Mouse (Mus musculus) gastrocnemius, postnatal 25 days (tissue): ENCODE results near the gene Cops6. TPM values are rescaled to one million over a fixed set of nuclear protein-coding genes. Genes with fewer than 3 reads are reported as not detected.

Source experiments
- DNase-seq: peaks from one replicate; pipeline ENCODE4 v3.0.0; 2022
- microRNA-seq, 2 experiments: library from miRNA; unstranded; fragments of <30 nt; microRNA quantifications; one replicate each; pipeline ENCODE4 v1.2.0; 2021; ENCODE audit warnings: borderline replicate concordance in 2 of 2
- total RNA-seq, 2 experiments: library from RNA; stranded (reverse); gene quantifications; 1 replicate in 1 of 2; 2 replicates in 1 of 2; pipeline ENCODE4 v1.2.3; 2021

The Cops6 gene
- total RNA-seq, 2 experiments from 2014 or later: 93.9 to 95.7 TPM

- peak; percentile 72 for DNase-seq
Observed at GRCm38 (mm10) chr5:138187661-138188306, 26.9 kb downstream of the Cops6 start.

- DNase-seq: peak; percentile 81
Observed at GRCm38 (mm10) chr5:138193771-138194727, 33.2 kb downstream of the Cops6 start, which contains the start of gene Mblac1. Gene Mblac1, plus strand, starts transcription at chr5:138194314.

- DNase-seq: no peak
Observed at GRCm38 (mm10) chr5:138194755-138195345, 34.0 kb downstream of the Cops6 start.

- DNase-seq: no peak
Observed at GRCm38 (mm10) chr5:138195463-138195862, 34.6 kb downstream of the Cops6 start.

- DNase-seq: no peak
Observed at GRCm38 (mm10) chr5:138199576-138199975, 38.7 kb downstream of the Cops6 start.

GRCm38 (mm10) chr5:138202086-138202485, 41.2 kb downstream of the Cops6 start:
- no peak for DNase-seq

GRCm38 (mm10) chr5:138207253-138207652, 46.4 kb downstream of the Cops6 start:
- DNase-seq: no peak

- no peak for DNase-seq
Observed at GRCm38 (mm10) chr5:138207873-138208272, 47.0 kb downstream of the Cops6 start.

Small RNAs within 50 kb of the gene (microRNA-seq; reads per million reads assigned to microRNA genes)
- gene Mir106b: 199 to 1,150 reads per million in 2 experiments
- gene Mir25: 192 to 291 reads per million in 2 experiments
- gene Mir93: 1,920 to 1,931 reads per million in 2 experiments

Other genes starting within 250 kb of the Cops6 start
- under 1 TPM in 1 of 2 experiments, not detected in 1; 0.08 TPM for gene Cyp3a13, start 239.5 kb upstream of the Cops6 start, total RNA-seq
- 1 to 10 TPM; 1.2 to 1.6 TPM for gene Gjc3, start 198.0 kb upstream of the Cops6 start, total RNA-seq
- not detected for gene Azgp1, start 179.6 kb upstream of the Cops6 start, total RNA-seq
- gene Smok3a, start 139.8 kb upstream of the Cops6 start, total RNA-seq: not detected
- not detected for gene Smok3b, start 139.6 kb upstream of the Cops6 start, total RNA-seq
- not detected for gene Smok3c, start 107.9 kb upstream of the Cops6 start, total RNA-seq
- 1 to 10 TPM; 8.4 to 9.1 TPM for gene Zkscan1, start 76.0 kb upstream of the Cops6 start, total RNA-seq
- 10 to 100 TPM; 11.0 to 11.9 TPM for gene Zscan21, start 44.2 kb upstream of the Cops6 start, total RNA-seq
- gene Zfp113, start 5.3 kb upstream of the Cops6 start, total RNA-seq: 1 to 10 TPM; 4.0 to 4.4 TPM
- 1 to 10 TPM; 5.8 to 7.8 TPM for gene Ap4m1, start 10.9 kb downstream of the Cops6 start, total RNA-seq
- gene Mcm7, start 11.4 kb downstream of the Cops6 start, total RNA-seq: 10 to 100 TPM in 1 of 2 experiments, 1 to 10 TPM in 1; 8.9 to 10.3 TPM
- 10 to 100 TPM; 27.0 to 29.6 TPM for gene Taf6, start 26.4 kb downstream of the Cops6 start, total RNA-seq
- gene Cnpy4, start 26.4 kb downstream of the Cops6 start, total RNA-seq: 1 to 10 TPM; 3.5 to 5.8 TPM
- gene Mblac1, start 33.2 kb downstream of the Cops6 start, total RNA-seq: 1 to 10 TPM; 1.6 to 2.1 TPM
- gene Nxpe5, start 64.8 kb downstream of the Cops6 start, total RNA-seq: under 1 TPM; 0.40 to 0.54 TPM
- 10 to 100 TPM; 48.3 to 50.8 TPM for gene Lamtor4, start 94.4 kb downstream of the Cops6 start, total RNA-seq
- gene BC037034, start 103.0 kb downstream of the Cops6 start, total RNA-seq: 1 to 10 TPM; 2.6 to 3.0 TPM
- gene Gal3st4, start 111.8 kb downstream of the Cops6 start, total RNA-seq: under 1 TPM; 0.19 to 0.41 TPM
- not detected for gene Gm43720, start 118.9 kb downstream of the Cops6 start, total RNA-seq
- under 1 TPM in 1 of 2 experiments, not detected in 1; 0.27 TPM for gene Gpc2, start 118.9 kb downstream of the Cops6 start, total RNA-seq
- under 1 TPM in 1 of 2 experiments, not detected in 1; 0.19 TPM for gene Stag3, start 119.2 kb downstream of the Cops6 start, total RNA-seq
- not detected for gene Pvrig, start 180.9 kb downstream of the Cops6 start, total RNA-seq